Mouse (Mus musculus) liver, embryonic 15.5 days (tissue): ENCODE results near the gene Scpep1. TPM values are rescaled to one million over a fixed set of nuclear protein-coding genes. Genes with fewer than 3 reads are reported as not detected.

Experiments used
- ATAC-seq: fragments of 200-750 bp; cut with Nextera tagmentation; 2 replicates; pipeline ENCODE4 v1.8.0; 2017; ENCODE audit warnings: moderate number of reproducible peaks, mild to moderate bottlenecking, moderate library complexity; ENCODE audit not compliant: insufficient read depth
- H3K27ac ChIP-seq: fragments of 300-500 bp; sonication (generic); replicated peaks from 2 replicates; pipeline ENCODE4 v1.5.1; 2015; ENCODE audit warnings: mild to moderate bottlenecking, inconsistent platforms
- H3K27me3 ChIP-seq: fragments of 300-500 bp; sonication (generic); 2 replicates; pipeline ENCODE4 v1.6.1; 2015; ENCODE audit warnings: mild to moderate bottlenecking, inconsistent platforms
- H3K36me3 ChIP-seq: fragments of 300-500 bp; sonication (generic); replicated peaks from 2 replicates; pipeline ENCODE4 v1.6.1; 2015; ENCODE audit warnings: moderate library complexity, mild to moderate bottlenecking, inconsistent platforms
- H3K4me1 ChIP-seq: fragments of 300-500 bp; sonication (generic); replicated peaks from 2 replicates; pipeline ENCODE4 v1.6.1; 2015; ENCODE audit warnings: inconsistent platforms
- H3K4me2 ChIP-seq: fragments of 300-500 bp; sonication (generic); 2 replicates; pipeline ENCODE4 v1.6.1; 2015; ENCODE audit warnings: moderate library complexity, mild to moderate bottlenecking, inconsistent platforms
- H3K4me3 ChIP-seq: fragments of 300-500 bp; sonication (generic); replicated peaks from 2 replicates; pipeline ENCODE4 v1.5.1; 2015; ENCODE audit warnings: mild to moderate bottlenecking, inconsistent platforms
- H3K9ac ChIP-seq: fragments of 300-500 bp; sonication (generic); 2 replicates; pipeline ENCODE4 v1.6.1; 2015; ENCODE audit warnings: moderate library complexity, mild to moderate bottlenecking, inconsistent platforms
- H3K9me3 ChIP-seq: fragments of 300-500 bp; sonication (generic); replicated peaks from 2 replicates; pipeline ENCODE4 v1.6.1; 2016; ENCODE audit warnings: inconsistent platforms
- WGBS: fragments of 180-500 bp; shearing (Covaris S2); methylation state at CpG from one replicate; pipeline ENCODE4 v1.1.7; 2015; ENCODE audit warnings: mixed read lengths; ENCODE audit not compliant: insufficient replicate concordance; 5-methylcytosine and 5-hydroxymethylcytosine counted together
- polyA plus RNA-seq: library from polyadenylated mRNA; unstranded; fragments of >200 nt; fragmentation: Nextera tagmentation; extraction: Ambion mirVana; gene quantifications from 2 replicates; pipeline ENCODE4 v1.2.1, GENCODE M21; 2015

The Scpep1 gene
- polyA plus RNA-seq, 1 experiment from 2014 or later, result 47.8 TPM

DNA sequence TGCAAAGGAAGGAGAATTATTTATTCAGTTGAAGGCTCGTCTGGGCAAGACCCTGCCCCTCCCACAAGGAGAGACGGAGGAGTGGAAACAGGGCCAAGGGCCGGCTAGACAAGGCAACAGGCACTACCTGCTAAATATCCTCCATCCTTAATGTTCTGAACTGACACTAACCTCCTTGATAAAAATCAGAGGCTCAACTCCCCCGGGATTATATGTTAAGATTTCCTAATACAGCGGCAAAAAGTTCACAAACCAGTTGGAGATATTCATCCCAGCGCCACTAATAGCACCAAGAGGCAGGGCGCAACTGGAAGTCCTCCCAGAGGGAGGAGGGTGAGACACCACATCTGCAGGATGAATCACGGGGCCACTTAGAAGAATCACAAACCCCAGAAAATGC is 6.4 kb downstream of the Scpep1 start:
- H3K9me3 ChIP-seq, result no peaks in the 10 kb centered on the region
- peaks cover 22% of the 10 kb centered on the region for H3K4me1 ChIP-seq
- WGBS, result 67% methylated on average over 8 of the region's 8 CpGs
- no peak overlapping the region for H3K9ac ChIP-seq
- H3K4me2 ChIP-seq, result no peak overlapping the region
- H3K27me3 ChIP-seq, result no peaks in the 10 kb centered on the region
- H3K4me3 ChIP-seq, result no peak overlapping the region
- H3K36me3 ChIP-seq, result peaks cover 5% of the 10 kb centered on the region
- ATAC-seq, result no peak
- H3K27ac ChIP-seq, result no peak overlapping the region

DNA sequence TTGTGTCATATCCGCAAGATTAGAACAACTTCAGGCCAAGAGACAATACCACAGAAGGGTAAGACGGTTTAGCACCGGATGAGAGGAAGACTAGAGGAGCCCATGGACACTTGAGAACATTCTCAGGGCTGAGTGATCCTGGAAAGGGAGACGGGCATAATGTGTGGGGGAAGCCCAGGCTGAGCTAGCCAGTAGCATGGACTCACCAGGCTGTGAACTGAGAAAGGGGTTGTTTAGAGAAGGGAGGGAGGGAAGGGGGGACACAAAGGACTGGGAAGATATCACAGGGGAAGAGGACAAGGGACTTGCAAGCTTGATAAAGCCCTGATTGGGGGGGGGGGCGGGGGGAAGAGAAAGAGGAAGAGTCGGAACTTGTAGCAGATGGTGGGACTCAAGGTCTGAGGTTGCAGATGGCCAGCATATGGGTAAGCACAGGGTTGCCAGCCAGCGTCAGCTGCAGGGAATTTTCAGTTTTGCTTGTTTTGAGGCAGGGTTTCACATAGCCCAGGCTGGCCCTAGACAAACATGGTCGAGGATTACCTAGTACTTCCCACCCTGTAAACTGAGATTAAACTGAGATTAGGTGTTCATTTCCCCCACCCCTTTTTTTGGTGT is 9.2 kb downstream of the Scpep1 start:
- H3K9ac ChIP-seq, result no peak overlapping the region
- H3K4me3 ChIP-seq, result no peak overlapping the region

DNA sequence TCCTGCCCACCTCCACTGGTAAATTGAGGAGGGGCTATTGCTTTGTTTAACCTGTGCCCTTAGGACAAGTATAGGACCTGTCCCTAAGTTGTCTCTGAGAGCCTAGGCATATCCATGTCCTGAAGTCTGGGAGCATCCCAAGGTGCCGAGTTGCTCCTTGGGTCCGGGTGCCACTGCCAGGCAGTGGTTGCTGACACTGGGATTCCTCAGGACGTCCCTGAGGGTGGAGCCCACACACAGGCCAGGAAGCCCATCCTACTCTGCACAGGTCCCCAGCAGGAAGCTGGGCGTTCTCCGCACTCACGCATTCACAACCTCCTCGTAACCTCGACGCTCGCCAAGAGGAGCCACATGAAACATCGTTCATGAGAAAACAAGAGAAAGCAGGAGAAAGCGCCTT is 13.8 kb downstream of the Scpep1 start:
- ATAC-seq, result no peak
- Histone ChIP-seq H3K27me3 (no peaks in the 10 kb centered on the region), H3K36me3 (peaks cover 5% of the 10 kb centered on the region), H3K9me3 (no peaks in the 10 kb centered on the region), H3K4me1 (no peaks in the 10 kb centered on the region), H3K27ac (no peak overlapping the region), H3K4me3 (no peak overlapping the region), H3K4me2 (no peak overlapping the region), H3K9ac (no peak overlapping the region)
- WGBS, result 69% methylated on average over 12 of the region's 12 CpGs

More for the DNA sequence above, 9.2 kb downstream of the Scpep1 start:
- Histone ChIP-seq H3K9me3 (no peaks in the 10 kb centered on the region), H3K4me2 (no peak overlapping the region), H3K27ac (no peak overlapping the region), H3K36me3 (peaks cover 5% of the 10 kb centered on the region), H3K27me3 (no peaks in the 10 kb centered on the region), H3K4me1 (peaks cover 12% of the 10 kb centered on the region)
- WGBS, result 30% methylated on average over 8 of the region's 8 CpGs
- no peak for ATAC-seq

DNA sequence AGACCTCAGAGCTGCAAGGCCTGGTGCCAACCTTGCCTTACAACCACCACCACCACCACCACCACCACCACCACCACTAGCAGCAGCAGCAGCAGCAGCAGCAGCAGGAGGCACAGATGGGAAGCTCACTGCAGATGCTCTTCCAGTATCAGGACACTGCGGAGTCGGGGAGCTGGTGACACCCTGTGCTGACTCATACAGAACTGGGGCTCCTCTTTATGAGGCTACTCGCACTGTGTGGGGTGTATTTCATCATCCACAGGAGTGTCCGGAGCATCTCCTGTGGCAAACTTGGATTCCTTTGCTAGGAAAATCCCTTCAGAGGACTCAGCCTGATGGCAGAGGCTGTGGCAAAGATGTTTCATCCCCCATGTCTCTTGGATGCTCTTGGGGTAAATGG is 15.6 kb downstream of the Scpep1 start:
- WGBS, result 73% methylated on average over 4 of the region's 4 CpGs
- no peak for ATAC-seq
- no peak overlapping the region for H3K27ac ChIP-seq
- H3K4me1 ChIP-seq, result no peaks in the 10 kb centered on the region
- no peaks in the 10 kb centered on the region for H3K9me3 ChIP-seq
- no peaks in the 10 kb centered on the region for H3K27me3 ChIP-seq
- H3K4me3 ChIP-seq, result no peak overlapping the region
- H3K4me2 ChIP-seq, result no peak overlapping the region
- H3K36me3 ChIP-seq, result peaks cover 5% of the 10 kb centered on the region
- no peak overlapping the region for H3K9ac ChIP-seq

DNA sequence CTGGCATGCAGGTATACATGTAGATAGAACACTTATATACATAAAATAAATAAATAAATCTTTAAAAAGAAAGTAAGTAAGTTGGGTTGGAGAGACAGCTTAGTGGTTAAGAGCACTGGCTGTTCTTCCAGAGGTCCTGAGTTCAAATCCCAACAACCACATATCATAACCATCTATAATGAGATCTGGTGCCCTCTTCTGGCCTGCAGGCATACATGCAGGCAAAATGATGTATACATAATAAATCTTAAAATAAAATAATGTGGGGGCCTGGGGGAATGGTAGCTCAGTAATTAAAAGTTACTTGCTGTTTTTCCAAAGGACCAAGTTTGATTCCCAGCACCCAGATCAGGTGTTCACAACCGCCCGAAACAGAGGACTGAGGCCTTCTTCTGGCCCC is 16.5 kb downstream of the Scpep1 start:
- H3K27me3 ChIP-seq, result no peaks in the 10 kb centered on the region
- H3K4me1 ChIP-seq, result no peaks in the 10 kb centered on the region
- no peak overlapping the region for H3K4me3 ChIP-seq
- H3K27ac ChIP-seq, result no peak overlapping the region
- H3K9ac ChIP-seq, result no peak overlapping the region
- H3K4me2 ChIP-seq, result no peak overlapping the region
- no peak for ATAC-seq
- 0 out of 2 replicates have a peak, but pooled peaks cover 1% of the 10 kb centered on the region for H3K36me3 ChIP-seq
- WGBS, result 73% methylated on average over 2 of the region's 2 CpGs
- no peaks in the 10 kb centered on the region for H3K9me3 ChIP-seq

DNA sequence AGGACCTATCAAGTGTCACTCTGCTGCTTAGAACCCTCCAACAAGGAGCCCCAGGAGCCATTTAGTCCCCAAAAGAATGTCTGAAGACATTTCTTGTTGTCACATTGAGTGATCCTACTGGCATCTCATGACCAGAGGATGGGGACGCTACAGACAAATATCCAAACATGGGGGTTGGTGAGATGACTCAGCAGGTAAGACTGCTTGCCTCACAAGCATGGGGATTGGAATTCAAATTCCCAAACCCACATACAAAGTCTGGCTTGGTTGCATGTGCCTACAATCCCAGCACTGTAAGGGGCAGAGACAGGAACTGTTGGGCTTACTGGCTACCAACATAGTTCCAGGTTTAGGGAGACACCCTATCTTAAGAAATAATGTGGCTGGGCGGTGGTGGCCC is 17.4 kb downstream of the Scpep1 start:
- 79% methylated on average over 2 of the region's 2 CpGs for WGBS
- no peak overlapping the region for H3K4me3 ChIP-seq
- H3K9me3 ChIP-seq, result no peaks in the 10 kb centered on the region
- no peaks in the 10 kb centered on the region for H3K4me1 ChIP-seq
- H3K27me3 ChIP-seq, result no peaks in the 10 kb centered on the region
- no peak overlapping the region for H3K9ac ChIP-seq
- no peak overlapping the region for H3K27ac ChIP-seq
- no peak overlapping the region for H3K4me2 ChIP-seq
- H3K36me3 ChIP-seq, result 0 out of 2 replicates have a peak, but pooled peaks cover 4% of the 10 kb centered on the region
- no peak for ATAC-seq

DNA sequence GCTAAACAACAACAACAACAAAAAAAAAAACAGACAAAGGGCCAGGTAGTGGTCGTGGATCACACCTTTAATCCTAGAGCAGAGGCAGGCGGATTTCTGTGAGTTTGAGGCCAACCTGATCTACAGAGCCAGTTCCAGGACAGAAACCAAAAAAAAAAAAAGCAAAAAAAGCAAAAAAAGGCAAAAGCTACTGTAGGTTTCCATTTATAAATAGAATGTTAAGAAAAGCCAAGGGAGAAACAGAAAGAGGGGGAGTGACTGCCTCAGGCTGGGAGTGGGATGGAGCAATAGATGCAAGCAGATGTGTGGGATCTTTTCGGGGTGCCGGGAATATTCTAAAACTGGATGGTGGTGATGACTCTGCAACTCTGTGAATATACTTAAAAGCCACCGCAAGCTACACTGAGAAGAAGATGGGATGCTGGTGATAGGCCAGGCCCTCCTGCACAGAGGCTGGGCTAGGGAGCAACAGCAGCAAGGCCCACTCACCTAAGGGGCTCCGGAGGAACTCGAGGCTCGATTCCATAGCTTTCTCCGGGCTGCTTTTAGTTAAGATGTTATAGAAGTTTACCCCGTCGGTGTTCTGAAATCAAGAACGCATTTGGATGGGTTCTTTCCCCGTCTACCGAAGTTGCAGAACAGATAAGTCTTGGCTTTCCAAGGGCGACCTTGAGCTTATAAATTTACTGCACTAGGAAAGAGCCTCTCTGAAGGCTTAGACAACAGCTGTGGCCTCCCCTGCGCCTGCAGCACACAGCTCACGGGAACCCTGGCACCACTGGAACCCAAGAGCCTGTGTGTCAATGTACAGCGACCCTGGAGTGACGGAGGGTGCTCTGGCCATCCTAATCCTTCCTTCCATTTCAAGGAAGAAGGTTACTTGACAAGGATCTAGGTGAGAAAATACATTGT is 20.9 kb downstream of the Scpep1 start:
- H3K27me3 ChIP-seq, result no peaks in the 10 kb centered on the region
- 0 out of 2 replicates have a peak, but pooled peaks cover 4% of the 10 kb centered on the region for H3K36me3 ChIP-seq
- no peaks in the 10 kb centered on the region for H3K4me1 ChIP-seq
- H3K4me3 ChIP-seq, result no peak overlapping the region
- H3K9me3 ChIP-seq, result no peaks in the 10 kb centered on the region
- no peak overlapping the region for H3K27ac ChIP-seq
- 74% methylated on average over 19 of the region's 19 CpGs for WGBS
- no peak for ATAC-seq
- H3K4me2 ChIP-seq, result no peak overlapping the region
- H3K9ac ChIP-seq, result no peak overlapping the region

DNA sequence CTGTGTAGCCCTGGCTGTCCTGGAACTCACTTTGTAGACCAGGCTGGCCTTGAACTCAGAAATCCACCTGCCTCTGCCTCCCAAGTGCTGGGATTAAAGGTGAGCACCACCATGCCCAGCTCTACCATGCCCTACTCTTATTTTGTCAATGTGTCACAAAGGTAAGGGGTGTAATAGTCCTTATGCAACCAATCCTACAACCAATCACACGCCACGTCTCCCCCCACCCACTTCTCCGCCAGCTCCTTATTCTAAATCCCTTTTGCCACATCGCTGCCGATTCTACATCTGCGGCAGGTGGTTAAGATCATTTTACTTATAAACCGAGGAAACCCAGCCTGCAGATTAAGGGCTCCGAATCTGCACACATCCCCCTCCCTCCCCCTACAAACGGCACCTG is 22.2 kb downstream of the Scpep1 start:
- H3K27ac ChIP-seq, result no peak overlapping the region
- no peaks in the 10 kb centered on the region for H3K27me3 ChIP-seq
- H3K36me3 ChIP-seq, result 0 out of 2 replicates have a peak, but pooled peaks cover 12% of the 10 kb centered on the region
- 82% methylated on average over 9 of the region's 9 CpGs for WGBS
- no peak for ATAC-seq
- no peaks in the 10 kb centered on the region for H3K4me1 ChIP-seq
- no peak overlapping the region for H3K4me2 ChIP-seq
- no peaks in the 10 kb centered on the region for H3K9me3 ChIP-seq
- no peak overlapping the region for H3K4me3 ChIP-seq
- no peak overlapping the region for H3K9ac ChIP-seq

DNA sequence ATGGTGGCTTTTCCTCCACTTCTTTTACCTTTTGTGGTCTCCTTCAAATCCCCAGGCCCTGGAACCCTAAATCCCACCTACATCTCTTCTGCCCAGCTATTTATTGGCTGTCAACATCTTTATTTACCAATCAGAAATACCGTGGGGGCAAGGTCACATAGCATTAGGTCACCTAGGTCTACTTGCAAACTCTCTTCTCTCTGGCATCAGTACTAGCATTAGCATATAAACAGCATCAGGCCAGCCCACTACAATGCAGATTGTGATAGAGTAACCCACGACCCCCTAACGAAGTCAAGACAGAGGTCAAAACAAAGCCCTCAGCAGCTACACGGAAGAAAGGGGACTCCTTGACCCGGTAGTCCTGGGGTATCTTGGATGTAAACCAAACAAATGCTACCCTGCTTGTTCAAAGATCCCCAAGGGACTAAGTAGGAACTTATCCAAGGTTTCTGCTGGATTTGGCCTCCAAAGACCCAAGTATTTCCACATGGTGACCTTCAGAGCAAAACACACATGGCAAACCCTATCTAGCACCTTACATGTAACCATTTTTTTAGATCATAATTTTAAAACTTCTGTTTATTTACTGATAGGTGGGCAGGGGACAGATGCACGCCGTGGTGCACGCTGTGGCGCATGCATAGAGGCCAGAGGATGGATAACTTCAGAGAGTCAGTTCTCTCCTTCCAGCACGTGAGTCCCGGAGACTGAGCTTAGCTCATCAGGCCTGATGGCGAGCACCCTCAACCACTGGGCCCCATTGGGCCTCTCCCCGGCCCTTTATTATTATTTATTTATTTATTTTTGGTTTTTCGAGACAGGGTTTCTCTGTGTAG is 23.4 kb downstream of the Scpep1 start:
- Histone ChIP-seq H3K9me3 (no peaks in the 10 kb centered on the region), H3K27ac (no peak overlapping the region), H3K4me1 (no peaks in the 10 kb centered on the region), H3K4me3 (no peak overlapping the region), H3K27me3 (no peaks in the 10 kb centered on the region), H3K36me3 (peaks cover 12% of the 10 kb centered on the region; the same call in 1 of the 2 replicates), H3K4me2 (no peak overlapping the region), H3K9ac (no peak overlapping the region)
- 64% methylated on average over 14 of the region's 14 CpGs for WGBS
- ATAC-seq, result no peak

DNA sequence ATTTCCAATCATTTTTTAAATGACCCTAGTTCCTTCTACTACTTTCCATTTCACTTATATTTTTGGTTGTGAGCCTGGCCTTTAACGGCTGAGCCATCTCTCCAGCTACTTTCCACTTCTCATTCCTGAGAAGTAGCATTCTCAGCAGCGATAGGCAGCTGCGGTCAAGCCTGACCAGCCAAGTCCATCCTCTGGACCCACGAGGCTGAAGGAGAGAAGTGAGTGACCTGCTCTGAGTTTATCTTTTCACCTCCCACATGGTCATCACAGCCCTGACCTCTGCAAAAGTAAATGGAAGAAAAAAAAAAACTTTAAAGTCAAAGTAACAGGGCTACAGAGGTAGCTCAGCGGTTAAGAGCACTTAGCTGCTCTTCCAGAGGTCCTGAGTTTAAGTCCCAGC is 28.7 kb downstream of the Scpep1 start:
- no peaks in the 10 kb centered on the region for H3K27me3 ChIP-seq
- ATAC-seq, result no peak
- 64% methylated on average over 5 of the region's 5 CpGs for WGBS

More for the DNA sequence above, 28.7 kb downstream of the Scpep1 start:
- peaks cover 8% of the 10 kb centered on the region; the same call in 1 of the 2 replicates for H3K36me3 ChIP-seq
- H3K4me3 ChIP-seq, result no peak overlapping the region
- no peak overlapping the region for H3K9ac ChIP-seq
- no peak overlapping the region for H3K27ac ChIP-seq
- no peaks in the 10 kb centered on the region for H3K4me1 ChIP-seq
- H3K9me3 ChIP-seq, result no peaks in the 10 kb centered on the region
- no peak overlapping the region for H3K4me2 ChIP-seq
